Mouse (Mus musculus) v-Abl transformed pro-B cells (cell line): ENCODE results near the gene Med27.

Experiments
- in situ Hi-C, 2 experiments: fragments of 400-800 bp; cut with MboI; formaldehyde crosslinking; loops; one replicate each; pipeline ENCODE4 v1.15.1; 2025; ENCODE audit not compliant: unreplicated experiment in 2 of 2

Gene Med27

DNA sequence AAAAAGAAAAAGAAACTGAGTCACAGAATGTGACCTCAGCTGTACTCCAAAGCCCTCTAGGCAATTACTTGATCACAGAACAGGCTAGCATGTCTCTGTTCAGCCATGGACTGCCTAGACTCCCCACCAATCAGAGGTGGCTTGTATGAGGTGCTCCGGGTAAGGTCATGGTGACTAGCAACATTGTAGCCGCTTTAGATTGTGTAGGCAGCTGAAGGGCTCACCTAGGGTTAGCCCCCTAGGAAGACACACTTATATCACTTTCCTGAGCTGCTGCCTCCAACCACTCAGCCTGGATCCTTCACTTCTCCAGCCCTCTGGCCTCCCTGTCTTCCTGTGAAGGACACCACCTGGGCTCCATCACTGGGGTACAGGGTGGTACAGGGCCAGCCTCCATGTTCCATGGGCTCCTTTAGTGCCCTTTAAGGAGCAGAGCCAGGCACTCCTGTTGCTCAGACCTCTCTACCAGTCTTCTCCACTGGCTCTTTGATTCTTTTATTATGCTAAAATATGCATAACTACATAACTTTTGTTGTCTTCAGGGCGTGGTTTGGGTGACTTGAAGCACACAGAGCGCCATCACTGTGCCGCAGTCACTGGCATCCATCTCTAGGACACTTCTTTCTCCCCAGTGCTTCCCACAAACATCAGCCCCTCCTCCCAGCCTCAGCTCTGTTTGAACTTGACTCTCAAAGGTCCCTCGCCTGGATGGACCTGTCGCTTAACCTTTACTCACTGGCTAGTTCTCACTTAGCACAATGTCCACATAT is 205.4 kb downstream of the Med27 start:
- in situ Hi-C loops = loop anchor here in 1 of 2 experiments (5.0 kb wide), 1 partner anchor 355 kb away; no protein-coding TSS in a partner anchor

DNA sequence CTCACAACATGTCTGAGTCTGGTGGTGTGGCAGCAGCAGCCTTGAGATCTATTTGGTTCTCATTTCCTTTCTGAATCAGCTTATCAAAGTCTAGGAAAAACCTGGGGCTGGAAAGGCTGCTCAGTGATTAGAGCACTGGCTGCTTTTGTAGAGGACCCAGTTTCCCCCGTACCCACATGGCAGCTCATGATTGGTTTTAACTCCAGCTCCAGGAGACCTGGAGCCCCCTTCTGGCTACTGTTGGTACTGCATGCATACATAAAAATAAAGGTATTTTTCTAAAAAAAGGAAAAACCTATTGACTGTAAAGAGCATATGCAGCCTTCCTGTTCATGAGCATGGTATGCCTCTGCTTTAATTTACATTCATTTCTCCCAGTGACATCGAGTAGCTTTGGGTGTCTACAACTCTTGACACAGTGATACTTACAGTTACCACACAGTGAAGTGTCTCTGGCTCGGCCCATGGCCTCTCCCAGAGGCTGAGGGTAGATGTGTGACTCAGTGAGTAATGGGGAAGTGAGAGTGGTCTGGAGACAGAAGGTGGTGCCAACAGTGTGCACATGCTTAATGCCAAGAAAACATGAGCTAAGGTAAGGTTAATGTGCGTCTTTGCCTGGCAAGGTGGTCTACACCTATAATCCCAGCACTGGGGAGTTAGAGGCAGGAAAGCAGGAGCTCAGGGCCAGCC is 207.5 kb downstream of the Med27 start:
- in situ Hi-C loops = loop anchor here in 1 of 2 experiments (5.0 kb wide), 1 partner anchor 357 kb away; no protein-coding TSS in a partner anchor

DNA sequence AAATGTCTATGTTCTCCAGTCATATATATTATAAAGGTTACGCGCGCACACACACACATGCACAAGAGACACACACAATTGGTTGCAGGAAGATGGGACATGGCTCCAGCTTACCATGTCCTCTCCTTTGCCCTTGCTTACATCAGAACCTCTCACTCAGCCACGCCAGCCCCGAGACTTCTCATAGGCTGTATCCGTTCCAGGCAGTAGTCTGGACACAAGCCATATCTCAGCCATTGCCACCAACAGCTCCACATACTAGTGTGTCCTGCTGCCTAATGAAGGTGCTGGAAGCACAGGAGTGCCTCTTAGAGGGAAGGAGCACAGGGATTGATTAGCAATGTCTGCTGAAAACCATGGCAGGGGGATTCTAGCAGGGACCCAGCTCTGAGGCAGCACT is 211.9 kb downstream of the Med27 start:
- in situ Hi-C loops = loop anchor here in 1 of 2 experiments (5.0 kb wide), 1 partner anchor 361 kb away; no protein-coding TSS in a partner anchor

DNA sequence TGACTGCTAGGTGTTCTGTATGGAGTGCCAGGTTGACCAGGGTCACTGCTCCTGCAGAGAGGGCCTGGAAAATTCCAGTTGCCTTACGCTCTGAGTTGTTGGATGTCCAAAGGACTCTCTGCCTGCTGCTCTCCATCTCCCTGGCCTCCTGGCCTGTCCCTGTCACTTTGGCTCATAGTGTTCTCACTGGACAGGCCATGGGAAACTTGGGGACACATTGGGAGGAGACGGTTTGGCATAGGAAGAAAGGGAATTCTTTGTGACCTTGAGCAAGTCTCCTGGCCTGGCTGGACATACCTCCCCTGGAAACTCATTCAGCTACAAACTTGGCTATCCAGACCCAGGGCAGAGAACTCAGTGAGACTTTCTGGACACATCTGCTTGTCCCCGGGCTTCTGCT is 213.3 kb downstream of the Med27 start:
- in situ Hi-C loops = loop anchor here in 1 of 2 experiments (5.0 kb wide), 1 partner anchor 363 kb away; no protein-coding TSS in a partner anchor

DNA sequence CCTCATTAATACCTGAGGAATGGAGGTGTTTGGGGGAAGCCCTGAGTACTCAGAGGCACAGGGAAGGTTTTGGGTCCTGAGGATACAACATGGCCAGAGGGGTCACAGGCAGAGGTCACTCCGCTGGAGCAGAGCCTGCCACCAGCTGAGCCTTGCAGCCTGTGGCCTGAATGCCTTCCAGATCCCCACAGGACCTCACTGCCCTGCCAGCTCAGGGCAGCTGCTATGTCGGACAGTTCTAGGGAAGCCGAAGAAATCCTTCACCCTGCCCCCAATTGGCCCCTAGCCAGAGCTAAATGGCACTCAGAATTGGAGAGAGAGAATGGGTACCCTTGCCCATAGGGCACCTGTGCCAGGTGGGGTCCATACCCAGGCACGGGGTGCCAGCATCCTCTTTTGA is 214.8 kb downstream of the Med27 start:
- in situ Hi-C loops = no loop called here

DNA sequence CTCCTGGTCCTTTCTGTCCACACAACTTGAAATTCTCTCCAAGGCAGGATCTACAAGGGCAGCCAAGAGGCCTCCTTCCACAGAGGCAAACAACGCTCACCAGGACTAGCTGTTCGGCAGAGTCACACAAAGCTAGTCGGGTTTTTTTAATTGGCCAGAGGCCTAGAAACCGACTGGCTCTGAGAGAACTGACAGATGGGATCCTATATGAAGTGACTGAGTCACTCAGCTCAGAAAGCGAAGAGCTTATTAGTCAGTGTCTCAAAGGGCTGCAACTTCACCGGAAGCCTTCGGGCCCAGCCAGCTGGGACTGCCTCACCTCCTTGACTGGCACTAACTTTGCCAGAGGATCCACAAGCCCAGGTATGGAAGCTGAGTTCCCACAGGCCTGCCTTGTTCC is 217.4 kb downstream of the Med27 start:
- in situ Hi-C loops = no loop called here

DNA sequence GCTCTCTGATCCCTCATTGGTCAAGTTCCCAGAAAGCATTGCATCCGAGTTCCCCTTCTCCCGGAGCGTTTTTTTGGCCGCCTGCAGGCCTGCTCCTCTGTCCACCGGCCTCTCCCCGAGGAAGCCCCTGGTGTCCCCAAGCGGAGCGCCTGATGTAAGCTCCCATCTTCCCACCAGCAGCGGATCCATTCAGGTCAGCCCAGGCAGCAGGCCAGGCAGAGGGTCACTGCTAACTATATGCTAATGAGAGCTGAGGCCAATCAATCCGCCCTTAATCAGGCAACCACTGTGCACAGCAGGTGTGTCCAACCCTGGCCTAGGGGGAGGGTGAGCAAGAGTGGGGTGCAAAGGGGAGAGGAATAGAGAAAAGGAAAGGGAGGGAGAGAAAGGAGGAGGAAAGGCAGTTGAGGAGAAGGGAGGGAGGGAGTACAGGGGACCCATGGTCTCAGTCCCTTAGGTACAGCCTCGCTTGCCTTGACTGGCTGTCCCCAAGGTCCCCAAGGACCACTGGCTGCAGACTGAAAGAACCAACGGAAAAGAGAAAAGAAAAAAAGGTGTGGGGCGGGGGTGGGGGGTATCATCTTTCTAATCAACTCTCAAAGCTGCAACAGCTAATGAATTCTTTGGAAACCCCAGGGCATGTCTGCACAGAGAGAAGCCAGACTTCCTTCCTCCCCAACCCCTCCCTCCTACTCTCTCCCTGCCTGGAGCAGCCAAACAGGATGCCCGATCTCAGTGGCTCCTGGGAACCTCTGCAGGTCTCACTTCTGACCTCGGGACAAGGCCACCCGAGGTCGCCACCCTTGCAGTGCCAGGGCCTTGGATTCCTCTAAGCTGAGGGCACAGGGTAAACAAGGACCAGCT is 219.2 kb downstream of the Med27 start:
- in situ Hi-C loops = no loop called here

DNA sequence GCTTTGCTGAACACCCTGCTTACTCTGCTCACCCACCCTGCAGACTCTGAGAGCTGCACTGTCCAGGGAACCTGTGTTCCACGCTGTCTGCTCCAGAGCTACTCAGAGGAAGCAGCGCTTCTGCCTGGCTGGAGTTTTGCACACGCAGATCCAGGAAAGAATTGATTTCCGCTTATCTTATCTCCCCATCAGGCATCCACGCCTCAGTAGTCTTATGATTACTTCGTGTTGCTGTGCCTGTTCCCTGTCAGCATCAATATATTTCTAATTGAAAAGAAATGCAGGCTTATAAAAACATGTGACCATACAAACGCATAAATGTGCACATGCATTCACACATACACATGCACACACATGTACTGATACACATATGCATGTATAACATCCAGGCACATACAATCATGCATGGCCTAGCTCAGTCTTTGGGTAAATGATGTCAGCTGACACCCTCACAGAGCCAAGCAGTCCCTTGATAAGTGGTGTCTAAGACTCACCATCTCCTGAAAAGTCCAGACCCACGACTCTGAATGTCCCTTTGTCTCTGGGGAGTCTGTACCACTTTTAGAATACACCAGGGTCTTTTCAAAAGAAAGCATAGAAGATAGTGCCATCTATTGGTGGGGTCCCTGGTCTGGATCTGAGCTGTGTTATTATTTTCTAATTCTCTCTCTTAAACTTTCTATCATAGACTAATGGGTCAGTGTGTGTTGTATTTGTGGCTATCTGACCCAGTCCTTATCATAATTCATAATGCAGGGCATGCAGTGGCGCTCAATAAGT is 225.5 kb downstream of the Med27 start:
- in situ Hi-C loops = no loop called here

DNA sequence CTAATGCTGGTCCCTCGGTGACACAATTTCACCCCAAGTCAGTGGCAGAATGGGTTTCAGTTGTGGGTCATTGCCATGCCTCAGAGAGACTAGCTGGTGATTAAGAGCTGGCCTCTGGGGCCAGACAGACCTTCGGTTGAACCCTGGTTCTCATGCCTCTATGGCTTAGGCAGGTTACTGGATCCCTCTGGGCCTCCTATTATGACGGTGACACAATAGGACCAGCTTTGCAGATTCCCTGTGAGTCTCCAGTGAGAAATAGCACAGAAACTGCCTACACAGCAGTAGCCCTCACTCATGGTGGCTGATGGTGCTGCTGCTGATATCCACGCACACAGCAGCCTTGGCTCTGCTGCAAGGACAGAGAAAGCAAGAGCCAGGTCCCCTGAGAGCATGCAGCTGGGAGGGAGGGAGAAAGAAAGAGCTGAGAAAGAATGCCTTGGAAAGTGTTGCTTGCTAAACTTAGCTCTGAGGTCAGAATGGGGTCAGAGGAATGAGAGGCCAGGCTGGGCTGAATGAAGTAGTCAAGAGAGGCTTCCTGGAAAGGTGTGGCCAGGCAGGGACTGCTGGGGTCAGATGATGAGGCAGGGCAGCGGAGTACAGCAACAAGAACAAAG is 226.3 kb downstream of the Med27 start:
- in situ Hi-C loops = no loop called here

DNA sequence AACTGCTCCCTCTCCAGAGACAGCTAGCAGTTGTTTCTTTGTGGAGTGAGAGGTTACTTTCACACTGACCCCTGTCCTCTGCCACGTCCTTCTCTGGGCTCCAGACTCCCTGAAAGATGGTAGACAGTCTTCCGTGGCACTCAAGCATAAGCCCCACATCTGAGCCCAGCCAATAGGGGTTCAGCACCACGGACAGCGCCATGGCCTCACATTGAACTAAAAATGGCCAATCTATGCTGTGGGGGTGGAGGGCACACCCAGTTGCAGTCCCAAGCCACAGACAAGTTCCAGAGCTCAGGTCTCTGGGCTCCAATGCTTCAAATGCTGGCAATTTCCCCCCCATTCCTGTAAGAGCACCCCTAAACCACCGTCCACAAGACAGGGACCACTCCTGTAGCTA is 227.0 kb downstream of the Med27 start:
- in situ Hi-C loops = no loop called here

DNA sequence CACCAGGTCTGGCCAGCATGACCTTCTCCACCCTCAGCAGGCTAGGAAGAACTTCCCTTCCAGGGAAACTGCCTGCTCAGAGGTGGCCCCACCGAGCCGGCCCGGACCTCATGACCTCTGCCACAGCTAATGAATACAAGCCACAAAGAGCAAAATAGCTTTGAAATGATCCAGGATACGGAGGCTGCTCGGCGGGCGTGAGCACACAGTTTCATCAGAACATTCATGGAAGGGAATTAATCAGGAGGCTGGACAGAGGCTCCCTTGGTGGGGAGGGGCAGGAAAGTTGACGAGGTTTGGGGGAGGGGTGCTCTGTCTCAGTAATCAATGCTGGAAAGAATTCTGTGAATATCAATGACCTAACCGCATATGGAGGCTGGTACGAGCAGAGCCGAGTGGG is 227.6 kb downstream of the Med27 start:
- in situ Hi-C loops = no loop called here
